Mouse (Mus musculus) CH12.LX (cell line): ENCODE measurements at regions not wholly inside any gene's neighbourhood (a gene's known extent, or its start where the extent isn't known, plus 50 kb on each side); places are given as distances from the start of the nearest gene placed in this dataset.
"Not testable (repeated sequence)": the region's sequence is repeated elsewhere in the genome, so short reads cannot be mapped to it uniquely, and the experiment has no call there.

Experiments used
- CTCF ChIP-seq, 2 experiments: IDR thresholded peaks in 1 of 2; conservative IDR thresholded peaks in 1 of 2; 2 replicates each; pipeline ENCODE4 v1.5.1; 2011 to 2012; ENCODE audit warnings: low read depth in 2 of 2, low read length in 2 of 2, improper control_type of control experiment in 1 of 2, inconsistent platforms in 1 of 2, mild to moderate bottlenecking in 1 of 2, moderate library complexity in 1 of 2
- ETS1 ChIP-seq: conservative IDR thresholded peaks from 2 replicates; pipeline ENCODE4 v1.6.1; 2012; ENCODE audit warnings: low read depth, mild to moderate bottlenecking, inconsistent platforms, low read length, improper control_type of control experiment, moderate library complexity
- MAX ChIP-seq: IDR thresholded peaks from 2 replicates; pipeline ENCODE4 v1.6.1; 2011; ENCODE audit warnings: low read length, improper control_type of control experiment
- MEF2A ChIP-seq: IDR thresholded peaks from 2 replicates; pipeline ENCODE4 v1.6.1; 2014; ENCODE audit warnings: low read depth, mild to moderate bottlenecking, inconsistent platforms, low read length, improper control_type of control experiment, borderline replicate concordance
- POLR2AphosphoS2 ChIP-seq: IDR thresholded peaks from 2 replicates; pipeline ENCODE4 v1.6.1; 2011; ENCODE audit warnings: low read depth, low read length, improper control_type of control experiment
- ZC3H11A ChIP-seq: IDR thresholded peaks from 2 replicates; pipeline ENCODE4 v1.6.1; 2012; ENCODE audit warnings: low read depth, mild to moderate bottlenecking, inconsistent platforms, low read length, improper control_type of control experiment
- ZMIZ1 ChIP-seq: IDR thresholded peaks from 2 replicates; pipeline ENCODE4 v1.6.1; 2012; ENCODE audit warnings: low read depth, mild to moderate bottlenecking, inconsistent platforms, low read length, improper control_type of control experiment

DNA sequence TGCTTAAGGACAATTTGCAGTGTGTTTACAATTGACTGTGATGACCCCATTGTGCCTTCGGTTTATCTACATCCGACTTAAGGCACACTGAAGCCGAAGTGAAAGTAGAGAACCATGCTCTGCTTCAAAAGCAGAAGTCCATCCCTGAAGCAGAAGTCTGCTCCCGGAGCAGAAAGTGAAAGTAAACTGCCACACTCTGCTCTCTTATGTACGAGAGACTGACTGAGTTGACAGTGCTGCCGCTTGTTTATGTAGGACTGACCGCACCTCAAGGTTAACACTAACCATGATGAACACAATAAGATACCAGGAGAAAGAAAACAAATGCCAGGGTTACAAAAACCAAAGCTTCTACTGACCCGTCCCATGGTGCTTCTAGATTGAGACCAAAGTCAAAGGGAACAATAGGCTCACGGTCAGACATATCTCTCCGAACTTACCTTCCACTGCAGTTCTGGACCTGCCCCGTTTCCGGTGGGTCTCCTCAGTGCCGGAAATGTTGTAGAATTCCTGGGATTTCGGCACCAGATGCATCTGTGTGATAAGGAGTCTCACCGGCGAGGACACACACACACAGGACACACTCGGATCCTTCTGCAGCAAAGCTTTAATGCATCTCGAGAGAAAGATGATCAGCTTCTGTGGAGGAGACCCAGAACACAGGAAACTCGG, 2129.7 kb downstream of the Cntnap5b start:
- peak; percentile 50; the same call in 1 of the 2 replicates for TF ChIP-seq MAX
- not testable (repeated sequence) for TF ChIP-seq CTCF (conservative IDR thresholded peaks at IDR 0.05 in 1 of 2, IDR thresholded peaks at IDR 0.05 in 1 of 2; ENCODE audit: low read depth in 2 of 2, low read length in 2 of 2); POLR2AphosphoS2; ZMIZ1; ZC3H11A; MEF2A
- TF ChIP-seq ETS1, result peak; percentile 36; the same call in 1 of the 2 replicates
